Mouse (Mus musculus): Measurements from ENCODE around the gene Dhodh. TPM values are rescaled to one million over a fixed set of nuclear protein-coding genes. Genes with fewer than 3 reads are reported as not detected.

The Dhodh gene
- polyA plus RNA-seq, 1 experiment from 2014 or later, result 32.2 TPM

Other genes starting within 250 kb of the Dhodh start
- gene Pmfbp1, start 114.6 kb downstream of the Dhodh start, polyA plus RNA-seq (2015; fragmentation: Nextera tagmentation; extraction: Ambion mirVana), result 1.7 and 2.2 TPM in 2 replicates
- gene Dhx38, start 42.8 kb downstream of the Dhodh start, polyA plus RNA-seq (2015; fragmentation: Nextera tagmentation; extraction: Ambion mirVana), result 19.2 and 20.7 TPM in 2 replicates
- gene Txnl4b, start 42.8 kb downstream of the Dhodh start, polyA plus RNA-seq (2015; fragmentation: Nextera tagmentation; extraction: Ambion mirVana), result 27.5 and 28.1 TPM in 2 replicates
- gene Hp, start 29.5 kb downstream of the Dhodh start, polyA plus RNA-seq (2015; fragmentation: Nextera tagmentation; extraction: Ambion mirVana), result 0.49 and 0.79 TPM in 2 replicates
- gene Pkd1l3, start 5.8 kb upstream of the Dhodh start, polyA plus RNA-seq (2015; fragmentation: Nextera tagmentation; extraction: Ambion mirVana), result 0.03 and 0.27 TPM in 2 replicates
- 160 and 166 TPM in 2 replicates for gene Ist1, start 84.6 kb upstream of the Dhodh start, polyA plus RNA-seq (2015; fragmentation: Nextera tagmentation; extraction: Ambion mirVana)
- gene Zfp821, start 96.9 kb upstream of the Dhodh start, polyA plus RNA-seq (2015; fragmentation: Nextera tagmentation; extraction: Ambion mirVana), result 83.8 and 84.4 TPM in 2 replicates
- gene Atxn1l, start 129.1 kb upstream of the Dhodh start, polyA plus RNA-seq (2015; fragmentation: Nextera tagmentation; extraction: Ambion mirVana), result 3.5 and 4.1 TPM in 2 replicates
- gene Ap1g1, start 169.9 kb upstream of the Dhodh start, polyA plus RNA-seq (2015; fragmentation: Nextera tagmentation; extraction: Ambion mirVana), result 48.0 and 52.9 TPM in 2 replicates

Measured in midbrain, embryonic 15.5 days (tissue).